8 mouse cellular contexts compared by ENCODE assay signal in the genomic region with DNA sequence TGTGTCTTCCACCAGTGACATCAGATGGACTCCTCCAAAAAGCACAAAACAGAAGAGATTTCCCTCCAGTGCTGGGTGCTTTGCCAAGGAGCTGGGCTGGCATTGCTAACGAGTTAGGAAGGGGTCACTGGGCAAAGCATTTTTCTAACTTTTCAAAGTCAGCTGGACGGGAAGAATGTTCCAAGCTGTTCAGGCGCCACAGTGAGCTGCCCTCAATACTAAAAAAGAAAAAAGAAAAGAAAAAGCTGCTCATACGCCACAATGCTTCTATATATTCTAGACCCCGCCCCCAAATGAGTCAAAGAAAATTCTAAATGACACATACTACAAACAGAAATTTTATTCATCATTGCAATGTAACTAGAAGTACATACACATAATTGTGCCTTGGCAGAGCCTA.
DNase-seq lines count a peak whose midpoint lies in the region; ATAC-seq and TF ChIP-seq lines count a peak whose summit lies in the region.

No protein-coding gene starts in this region.

- no peak overlapping the region for H3K9ac ChIP-seq in intestine, embryonic 16.5 days (ENCODE audit: low read depth, low read length)
- no peak overlapping the region for H3K9ac ChIP-seq in intestine, embryonic 15.5 days
- no peak overlapping the region for H3K9ac ChIP-seq in embryonic facial prominence, embryonic 15.5 days
- H3K9ac ChIP-seq in liver, postnatal 0 days (replicated peaks) = no peak overlapping the region

- TF ChIP-seq CTCF in liver, postnatal 0 days (IDR thresholded peaks at IDR 0.05; ENCODE audit: low read depth) = no peak

- no peak overlapping the region for H3K4me2 ChIP-seq in intestine, embryonic 16.5 days (ENCODE audit: low read depth, low read length)
- no peak overlapping the region for H3K4me2 ChIP-seq in intestine, embryonic 15.5 days (replicated peaks)
- no peak overlapping the region for H3K4me2 ChIP-seq in embryonic facial prominence, embryonic 15.5 days (replicated peaks)
- no peak overlapping the region for H3K4me2 ChIP-seq in liver, postnatal 0 days (ENCODE audit: low read depth, low read length)

- no peak for TF ChIP-seq EP300 in liver, postnatal 0 days (IDR thresholded peaks at IDR 0.05; ENCODE audit: low read depth)

- no peak overlapping the region for H3K4me3 ChIP-seq in intestine, embryonic 16.5 days (ENCODE audit: low read length)
- no peak overlapping the region for H3K4me3 ChIP-seq in intestine, embryonic 15.5 days (replicated peaks)
- H3K4me3 ChIP-seq in embryonic facial prominence, embryonic 15.5 days (replicated peaks) = no peak overlapping the region
- H3K4me3 ChIP-seq in liver, postnatal 0 days (ENCODE audit: low read depth, low read length) = no peak overlapping the region

- no peaks in the 10 kb centered on the region for H3K27me3 ChIP-seq in intestine, embryonic 16.5 days (replicated peaks; ENCODE audit: control insufficient read depth, insufficient read depth, low read length)
- H3K27me3 ChIP-seq in intestine, embryonic 15.5 days (replicated peaks) = no peaks in the 10 kb centered on the region
- no peaks in the 10 kb centered on the region for H3K27me3 ChIP-seq in embryonic facial prominence, embryonic 15.5 days
- no peaks in the 10 kb centered on the region for H3K27me3 ChIP-seq in liver, postnatal 0 days (ENCODE audit: insufficient read depth, low read length)

- H3K9me3 ChIP-seq in intestine, embryonic 16.5 days (ENCODE audit: control insufficient read depth, low read length) = no peaks in the 10 kb centered on the region
- H3K9me3 ChIP-seq in intestine, embryonic 15.5 days = no peaks in the 10 kb centered on the region
- H3K9me3 ChIP-seq in embryonic facial prominence, embryonic 15.5 days (replicated peaks) = no peaks in the 10 kb centered on the region
- H3K9me3 ChIP-seq in liver, postnatal 0 days (ENCODE audit: low read length) = no peaks in the 10 kb centered on the region

- WGBS in intestine, embryonic 16.5 days = 71% methylated on average over 5 of the region's 5 CpGs
- 68% methylated on average over 5 of the region's 5 CpGs for whole genome bisulfite sequencing in intestine, embryonic 15.5 days
- 65% methylated on average over 5 of the region's 5 CpGs for WGBS in embryonic facial prominence, embryonic 15.5 days
- WGBS in liver, postnatal 0 days (ENCODE audit: insufficient replicate concordance) = 75% methylated on average over 5 of the region's 5 CpGs

- DNase-seq in cerebellum, adult 11-12 months = peak; percentile 20
- DNase-seq in cerebellum, adult 9-11 months = no peak
- peak; percentile 79 to 80 for DNase-seq in kidney, postnatal 36 days
- DNase-seq in liver, postnatal 0 days = no peak
- DNase-seq in thymus, adult 18-20 months = no peak

- no peak for ATAC-seq in intestine, embryonic 16.5 days
- ATAC-seq in intestine, embryonic 15.5 days = no peak
- no peak for ATAC-seq in embryonic facial prominence, embryonic 15.5 days (ENCODE audit: insufficient number of reproducible peaks, low FRiP score, low TSS enrichment, low read depth)
- ATAC-seq in liver, postnatal 0 days = no peak

- H3K36me3 ChIP-seq in intestine, embryonic 16.5 days (ENCODE audit: control insufficient read depth, insufficient read depth, low read length) = peaks cover 10% of the 10 kb centered on the region; the same call in 1 of the 2 replicates
- peaks cover 3% of the 10 kb centered on the region; the same call in 1 of the 2 replicates for H3K36me3 ChIP-seq in intestine, embryonic 15.5 days
- H3K36me3 ChIP-seq in embryonic facial prominence, embryonic 15.5 days = peaks cover 6% of the 10 kb centered on the region
- peaks cover 20% of the 10 kb centered on the region for H3K36me3 ChIP-seq in liver, postnatal 0 days (replicated peaks; ENCODE audit: insufficient read depth, low read length)

- H3K4me1 ChIP-seq in intestine, embryonic 16.5 days (ENCODE audit: control insufficient read depth, insufficient read depth, low read length) = peaks cover 48% of the 10 kb centered on the region
- H3K4me1 ChIP-seq in intestine, embryonic 15.5 days (replicated peaks) = peaks cover 39% of the 10 kb centered on the region
- H3K4me1 ChIP-seq in embryonic facial prominence, embryonic 15.5 days = peaks cover 39% of the 10 kb centered on the region
- peaks cover 36% of the 10 kb centered on the region for H3K4me1 ChIP-seq in liver, postnatal 0 days (ENCODE audit: insufficient read depth)

- H3K27ac ChIP-seq in intestine, embryonic 16.5 days (ENCODE audit: low read length) = peak overlapping the region; percentile 45
- H3K27ac ChIP-seq in intestine, embryonic 15.5 days = no peak overlapping the region; the same call in 1 of the 2 replicates
- H3K27ac ChIP-seq in embryonic facial prominence, embryonic 15.5 days (replicated peaks) = peak overlapping the region; percentile 88
- H3K27ac ChIP-seq in liver, postnatal 0 days (ENCODE audit: low read depth) = no peak overlapping the region

Comparison
In these comparisons a context has a peak if more than half of its experiments do, and no peak if none do; other contexts are left out.
1. DNase-seq: peak in cerebellum, adult 11-12 months (single experiment) and kidney, postnatal 36 days (2 of 2); none in cerebellum, adult 9-11 months (single experiment), liver, postnatal 0 days (single experiment) and thymus, adult 18-20 months (0 of 2).
2. H3K27ac ChIP-seq: peak in intestine, embryonic 16.5 days (single experiment) and embryonic facial prominence, embryonic 15.5 days (single experiment); none in intestine, embryonic 15.5 days (single experiment) and liver, postnatal 0 days (single experiment).